Mouse (Mus musculus): ENCODE results near the gene Idh3g. TPM values are rescaled to one million over a fixed set of nuclear protein-coding genes. Genes with fewer than 3 reads are reported as not detected.

Idh3g gene
- polyA plus RNA-seq, 1 experiment, result 147 TPM

DNA sequence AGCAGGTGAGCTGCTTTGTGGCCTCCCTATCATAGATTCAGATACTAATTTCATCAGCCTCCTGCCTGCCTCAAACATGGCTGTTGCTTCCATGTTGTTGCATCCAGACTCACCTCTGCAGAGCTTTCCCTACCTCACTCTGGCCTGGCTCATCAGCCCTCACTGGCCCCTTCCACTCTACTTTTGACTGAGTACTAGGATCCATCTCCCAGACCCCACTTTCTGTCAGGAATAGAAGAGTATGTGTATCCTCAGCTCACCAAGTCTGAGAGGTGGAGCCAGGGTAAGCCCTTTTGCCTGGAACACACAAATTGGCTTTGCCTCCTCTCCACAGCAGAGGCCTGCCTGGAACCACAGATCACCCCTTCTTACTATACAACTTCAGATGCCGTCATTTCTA, 1.8 kb upstream of the Idh3g start:
- Histone ChIP-seq H3K9ac (ENCODE audit: low read depth, poor library complexity, severe bottlenecking) (peak overlapping the region; percentile 79), H3K4me1 (ENCODE audit: control insufficient read depth, insufficient read depth, low read length) (no peaks in the 10 kb centered on the region), H3K36me3 (ENCODE audit: control insufficient read depth, insufficient read depth, low read length, poor library complexity, severe bottlenecking) (peaks cover 13% of the 10 kb centered on the region), H3K9me3 (replicated peaks; ENCODE audit: control insufficient read depth, insufficient read depth, low read length, poor library complexity, severe bottlenecking) (no peaks in the 10 kb centered on the region), H3K27me3 (ENCODE audit: control insufficient read depth, insufficient read depth, low read length, poor library complexity, severe bottlenecking) (no peaks in the 10 kb centered on the region), H3K27ac (ENCODE audit: insufficient read depth, low read length) (no peak overlapping the region), H3K4me3 (ENCODE audit: low read depth, low read length) (no peak overlapping the region)
- no peak for TF ChIP-seq CTCF (IDR thresholded peaks at IDR 0.05; ENCODE audit: low read depth, low read length)
- TF ChIP-seq EP300 (IDR thresholded peaks at IDR 0.05; ENCODE audit: insufficient read depth, low read depth, low read length), result no peak
- no peak for TF ChIP-seq POLR2A (IDR thresholded peaks at IDR 0.05; ENCODE audit: insufficient read depth, low read length)

DNA sequence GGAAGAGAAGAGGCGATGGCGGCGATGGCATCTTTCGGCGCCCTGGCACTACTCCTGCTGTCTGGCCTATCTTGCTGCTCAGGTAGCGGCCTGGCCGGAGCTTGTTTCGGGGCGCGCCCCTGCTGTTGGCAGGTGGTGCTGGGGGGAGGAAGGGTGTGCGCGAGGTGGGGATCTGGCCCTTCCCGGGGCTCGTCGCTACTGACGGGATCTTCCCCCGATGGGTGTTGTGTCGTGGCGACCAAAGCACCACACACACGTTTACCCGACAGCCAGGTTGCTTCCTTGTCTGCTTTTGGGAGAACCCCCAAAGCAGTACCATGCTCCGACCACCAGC, 495 bp upstream of the Idh3g start:
- peaks cover 11% of the 10 kb centered on the region; the same call in 1 of the 2 replicates for H3K36me3 ChIP-seq (ENCODE audit: control insufficient read depth, insufficient read depth, low read length, poor library complexity, severe bottlenecking)
- H3K4me1 ChIP-seq (ENCODE audit: control insufficient read depth, insufficient read depth, low read length), result no peaks in the 10 kb centered on the region
- peak overlapping the region; percentile 79 for H3K9ac ChIP-seq (ENCODE audit: low read depth, poor library complexity, severe bottlenecking)
- peak overlapping the region; percentile 25; the same call in 1 of the 2 replicates for H3K27ac ChIP-seq (ENCODE audit: insufficient read depth, low read length)
- H3K9me3 ChIP-seq (replicated peaks; ENCODE audit: control insufficient read depth, insufficient read depth, low read length, poor library complexity, severe bottlenecking), result no peaks in the 10 kb centered on the region
- peak overlapping the region; percentile 95 for H3K4me3 ChIP-seq (ENCODE audit: low read depth, low read length)
- TF ChIP-seq POLR2A (IDR thresholded peaks at IDR 0.05; ENCODE audit: insufficient read depth, low read length) (no peak), EP300 (IDR thresholded peaks at IDR 0.05; ENCODE audit: insufficient read depth, low read depth, low read length) (no peak), CTCF (IDR thresholded peaks at IDR 0.05; ENCODE audit: low read depth, low read length) (no peak)
- no peaks in the 10 kb centered on the region for H3K27me3 ChIP-seq (ENCODE audit: control insufficient read depth, insufficient read depth, low read length, poor library complexity, severe bottlenecking)

DNA sequence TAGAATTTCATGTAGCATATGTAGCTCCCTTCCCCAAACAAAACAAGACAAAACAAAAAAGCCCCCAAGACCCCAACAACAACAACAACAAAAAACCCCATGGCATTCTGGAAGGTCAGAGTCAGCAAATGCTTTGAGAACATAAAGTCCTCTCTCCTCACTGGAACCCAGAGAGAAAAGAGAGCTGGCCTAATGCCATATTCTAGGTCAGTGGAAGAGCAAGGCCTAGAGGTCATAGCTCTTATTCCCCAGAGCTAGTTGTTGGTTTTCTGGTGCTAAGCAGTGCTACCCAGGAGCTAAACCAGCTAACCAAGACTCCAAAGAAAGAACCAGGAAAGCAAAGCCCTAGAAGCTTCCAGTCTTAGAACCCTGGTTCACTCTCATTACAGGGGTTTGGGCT, 1.0 kb downstream of the Idh3g start:
- Histone ChIP-seq H3K4me3 (ENCODE audit: low read depth, low read length) (peak overlapping the region; percentile 95), H3K27ac (ENCODE audit: insufficient read depth, low read length) (peak overlapping the region; percentile 63)

DNA sequence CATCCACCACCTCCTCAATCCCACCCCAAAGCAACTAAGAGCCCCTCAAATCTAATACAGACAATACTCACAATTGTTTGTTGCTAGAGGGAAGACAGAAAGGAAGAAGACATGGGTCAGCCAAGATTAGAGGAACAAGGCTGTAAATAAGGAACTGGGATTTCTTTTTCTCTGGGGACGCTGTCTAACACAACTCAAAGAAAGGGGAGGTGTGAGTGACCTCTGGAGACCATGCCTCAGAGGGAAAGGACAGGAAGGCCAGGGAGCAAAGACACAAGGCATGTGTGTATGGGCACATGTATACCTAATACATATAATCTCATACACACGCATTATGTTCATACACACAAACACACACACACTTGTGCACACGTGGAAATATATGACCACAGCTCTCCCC, 4.5 kb downstream of the Idh3g start:
- H3K27me3 ChIP-seq (ENCODE audit: control insufficient read depth, insufficient read depth, low read length, poor library complexity, severe bottlenecking), result no peaks in the 10 kb centered on the region
- no peak overlapping the region for H3K9ac ChIP-seq (ENCODE audit: low read depth, poor library complexity, severe bottlenecking)
- no peaks in the 10 kb centered on the region for H3K9me3 ChIP-seq (replicated peaks; ENCODE audit: control insufficient read depth, insufficient read depth, low read length, poor library complexity, severe bottlenecking)
- H3K36me3 ChIP-seq (ENCODE audit: control insufficient read depth, insufficient read depth, low read length, poor library complexity, severe bottlenecking), result peaks cover 35% of the 10 kb centered on the region
- TF ChIP-seq CTCF (IDR thresholded peaks at IDR 0.05; ENCODE audit: low read depth, low read length) (no peak), POLR2A (IDR thresholded peaks at IDR 0.05; ENCODE audit: insufficient read depth, low read length) (no peak), EP300 (IDR thresholded peaks at IDR 0.05; ENCODE audit: insufficient read depth, low read depth, low read length) (no peak)
- H3K27ac ChIP-seq (ENCODE audit: insufficient read depth, low read length), result no peak overlapping the region
- no peaks in the 10 kb centered on the region for H3K4me1 ChIP-seq (ENCODE audit: control insufficient read depth, insufficient read depth, low read length)
- H3K4me3 ChIP-seq (ENCODE audit: low read depth, low read length), result no peak overlapping the region

More for the DNA sequence above, 1.0 kb downstream of the Idh3g start:
- TF ChIP-seq CTCF (IDR thresholded peaks at IDR 0.05; ENCODE audit: low read depth, low read length) (no peak), POLR2A (IDR thresholded peaks at IDR 0.05; ENCODE audit: insufficient read depth, low read length) (no peak), EP300 (IDR thresholded peaks at IDR 0.05; ENCODE audit: insufficient read depth, low read depth, low read length) (no peak)
- Histone ChIP-seq H3K27me3 (ENCODE audit: control insufficient read depth, insufficient read depth, low read length, poor library complexity, severe bottlenecking) (no peaks in the 10 kb centered on the region), H3K4me1 (ENCODE audit: control insufficient read depth, insufficient read depth, low read length) (no peaks in the 10 kb centered on the region), H3K9me3 (replicated peaks; ENCODE audit: control insufficient read depth, insufficient read depth, low read length, poor library complexity, severe bottlenecking) (no peaks in the 10 kb centered on the region), H3K36me3 (ENCODE audit: control insufficient read depth, insufficient read depth, low read length, poor library complexity, severe bottlenecking) (peaks cover 18% of the 10 kb centered on the region; the same call in 1 of the 2 replicates), H3K9ac (ENCODE audit: low read depth, poor library complexity, severe bottlenecking) (peak overlapping the region; percentile 79)

DNA sequence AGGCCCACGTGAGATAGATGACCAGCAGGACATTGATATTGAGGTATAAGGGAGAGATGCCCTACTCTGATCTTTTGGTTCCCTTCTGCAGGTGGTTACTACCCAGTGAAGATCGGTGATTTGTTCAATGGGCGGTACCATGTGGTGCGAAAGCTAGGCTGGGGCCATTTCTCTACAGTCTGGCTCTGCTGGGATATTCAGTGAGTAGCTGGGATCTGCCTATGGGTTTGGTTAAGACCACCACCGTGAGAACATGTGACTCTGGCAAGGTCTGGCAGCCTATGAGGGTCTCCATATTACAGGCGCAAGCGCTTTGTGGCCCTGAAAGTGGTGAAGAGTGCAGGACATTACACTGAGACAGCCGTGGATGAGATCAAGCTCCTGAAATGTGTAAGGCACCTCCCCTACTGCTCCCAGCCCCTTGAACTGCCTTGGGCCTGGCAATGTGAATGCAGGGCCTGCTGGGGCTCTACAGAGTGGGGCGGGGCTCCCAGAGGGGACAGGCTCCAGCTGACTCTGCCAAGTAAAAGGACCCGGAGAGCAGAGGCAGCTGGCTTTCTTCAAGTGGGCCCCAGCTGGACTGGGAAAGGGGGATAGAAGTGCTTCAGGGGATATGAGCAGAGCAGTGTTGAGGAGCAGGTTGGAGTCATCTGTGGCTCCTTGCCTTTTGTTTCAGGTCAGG, 11.8 kb downstream of the Idh3g start:
- H3K27me3 ChIP-seq (ENCODE audit: control insufficient read depth, insufficient read depth, low read length, poor library complexity, severe bottlenecking), result no peaks in the 10 kb centered on the region

DNA sequence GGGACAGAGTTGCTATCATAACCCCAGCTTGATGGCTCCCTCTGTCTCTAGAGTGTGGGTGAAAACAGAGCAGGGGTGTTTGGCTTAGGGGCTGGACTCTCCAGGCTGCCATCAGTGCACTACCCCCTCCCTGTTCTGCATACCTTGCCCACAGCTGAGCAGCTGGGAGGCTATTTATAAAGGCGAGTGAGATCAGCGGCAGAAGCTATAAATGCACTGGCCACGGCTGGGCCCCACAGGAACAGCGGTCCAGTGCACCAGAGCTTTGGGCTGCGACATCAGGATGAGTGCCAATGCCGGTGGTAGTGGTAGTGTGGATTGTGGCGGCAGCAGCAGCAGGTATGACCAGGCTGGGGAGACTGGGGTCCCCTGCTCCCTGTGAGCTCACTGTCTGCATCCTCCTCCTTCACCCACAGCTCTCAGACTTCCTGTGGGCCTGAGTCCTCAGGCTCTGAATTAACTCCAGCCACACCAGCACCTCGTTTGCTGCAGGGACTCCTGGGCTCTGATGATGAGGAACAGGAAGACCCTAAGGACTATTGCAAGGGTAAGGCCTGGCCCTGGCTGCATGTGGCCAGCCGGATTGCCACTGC, 12.4 kb downstream of the Idh3g start, which contains the start of gene Srpk3:
Gene Srpk3, plus strand, starts transcription at position 238 of the 593 bp plus-strand sequence.
- H3K9ac ChIP-seq (ENCODE audit: low read depth, poor library complexity, severe bottlenecking), result no peak within 1 kb of the TSS
- H3K27me3 ChIP-seq (ENCODE audit: control insufficient read depth, insufficient read depth, low read length, poor library complexity, severe bottlenecking), result no peaks in the 10 kb centered on the region
- peaks cover 9% of the 10 kb centered on the region for H3K36me3 ChIP-seq (ENCODE audit: control insufficient read depth, insufficient read depth, low read length, poor library complexity, severe bottlenecking)
- H3K27ac ChIP-seq (ENCODE audit: insufficient read depth, low read length), result no peak within 1 kb of the TSS
- TF ChIP-seq CTCF (IDR thresholded peaks at IDR 0.05; ENCODE audit: low read depth, low read length) (no peak), EP300 (IDR thresholded peaks at IDR 0.05; ENCODE audit: insufficient read depth, low read depth, low read length) (no peak), POLR2A (IDR thresholded peaks at IDR 0.05; ENCODE audit: insufficient read depth, low read length) (no peak)
- no peak within 1 kb of the TSS for H3K4me3 ChIP-seq (ENCODE audit: low read depth, low read length)
- no peaks in the 10 kb centered on the region for H3K9me3 ChIP-seq (replicated peaks; ENCODE audit: control insufficient read depth, insufficient read depth, low read length, poor library complexity, severe bottlenecking)
- H3K4me1 ChIP-seq (ENCODE audit: control insufficient read depth, insufficient read depth, low read length), result no peaks in the 10 kb centered on the region

More for the DNA sequence above, 11.8 kb downstream of the Idh3g start:
- TF ChIP-seq POLR2A (IDR thresholded peaks at IDR 0.05; ENCODE audit: insufficient read depth, low read length) (no peak), CTCF (IDR thresholded peaks at IDR 0.05; ENCODE audit: low read depth, low read length) (no peak)
- H3K36me3 ChIP-seq (ENCODE audit: control insufficient read depth, insufficient read depth, low read length, poor library complexity, severe bottlenecking), result peaks cover 15% of the 10 kb centered on the region
- no peaks in the 10 kb centered on the region for H3K4me1 ChIP-seq (ENCODE audit: control insufficient read depth, insufficient read depth, low read length)
- H3K9ac ChIP-seq (ENCODE audit: low read depth, poor library complexity, severe bottlenecking), result no peak overlapping the region
- no peak overlapping the region for H3K4me3 ChIP-seq (ENCODE audit: low read depth, low read length)
- no peaks in the 10 kb centered on the region for H3K9me3 ChIP-seq (replicated peaks; ENCODE audit: control insufficient read depth, insufficient read depth, low read length, poor library complexity, severe bottlenecking)
- no peak overlapping the region for H3K27ac ChIP-seq (ENCODE audit: insufficient read depth, low read length)

Data from ES-Bruce4 (cell line).